Mouse (Mus musculus): ENCODE results near the gene Sox30. TPM values are rescaled to one million over a fixed set of nuclear protein-coding genes. Genes with fewer than 3 reads are reported as not detected.

Sox30 gene
- polyA plus RNA-seq, 1 experiment from 2014 or later: 0.30 TPM

GRCm38 (mm10) chr11:46021850-46022249 is 41.7 kb downstream of the Sox30 start:
- Histone ChIP-seq H3K9ac (ENCODE audit: low read length) (no peak overlapping the region), H3K4me1 (ENCODE audit: control insufficient read depth in 2 of 2, insufficient read depth in 2 of 2, low read length in 2 of 2) (peaks cover 2% of the 10 kb centered on the region in 2 experiments; a peak in 1 of 4 replicates), H3K27ac (replicated peaks in 1 of 2; ENCODE audit: control insufficient read depth in 1 of 2, insufficient read depth in 1 of 2, low read depth in 2 of 2, low read length in 2 of 2) (no peak overlapping the region), H3K27me3 (ENCODE audit: control insufficient read depth, insufficient read depth, low read length) (no peaks in the 10 kb centered on the region), H3K4me2 (ENCODE audit: low read length) (no peak overlapping the region), H3K36me3 (ENCODE audit: control insufficient read depth, insufficient read depth, low read length) (no peaks in the 10 kb centered on the region), H3K9me3 (ENCODE audit: control insufficient read depth, low read length) (no peaks in the 10 kb centered on the region), H3K4me3 (ENCODE audit: control insufficient read depth in 1 of 2, insufficient read depth in 1 of 2, low read depth in 1 of 2, low read length in 2 of 2) (no peak overlapping the region)
- ATAC-seq (ENCODE audit: insufficient number of reproducible peaks, insufficient read depth, low FRiP score, low read depth): no peak

- H3K4me2 ChIP-seq (ENCODE audit: low read length): no peak overlapping the region
- 60% methylated on average over 6 of the region's 6 CpGs for WGBS
Measured at GRCm38 (mm10) chr11:46022983-46023382, 42.9 kb downstream of the Sox30 start.

GRCm38 (mm10) chr11:46025962-46026392 is 45.9 kb downstream of the Sox30 start:
- Histone ChIP-seq H3K4me3 (ENCODE audit: control insufficient read depth in 1 of 2, insufficient read depth in 1 of 2, low read depth in 1 of 2, low read length in 2 of 2) (no peak overlapping the region), H3K9ac (ENCODE audit: low read length) (no peak overlapping the region), H3K4me2 (ENCODE audit: low read length) (no peak overlapping the region), H3K36me3 (ENCODE audit: control insufficient read depth, insufficient read depth, low read length) (no peaks in the 10 kb centered on the region), H3K4me1 (ENCODE audit: control insufficient read depth in 2 of 2, insufficient read depth in 2 of 2, low read length in 2 of 2) (peaks cover 8% of the 10 kb centered on the region in 2 experiments), H3K9me3 (ENCODE audit: control insufficient read depth, low read length) (no peaks in the 10 kb centered on the region), H3K27me3 (ENCODE audit: control insufficient read depth, insufficient read depth, low read length) (no peaks in the 10 kb centered on the region), H3K27ac (replicated peaks in 1 of 2; ENCODE audit: control insufficient read depth in 1 of 2, insufficient read depth in 1 of 2, low read depth in 2 of 2, low read length in 2 of 2) (peak overlapping the region in 1 of 2 experiments; percentile 39; a peak in 1 of 4 replicates)
- 42% methylated on average over 7 of the region's 7 CpGs for WGBS
- ATAC-seq (ENCODE audit: insufficient number of reproducible peaks, insufficient read depth, low FRiP score, low read depth): no peak

More at GRCm38 (mm10) chr11:46022983-46023382, 42.9 kb downstream of the Sox30 start:
- no peak for ATAC-seq (ENCODE audit: insufficient number of reproducible peaks, insufficient read depth, low FRiP score, low read depth)
- Histone ChIP-seq H3K9me3 (ENCODE audit: control insufficient read depth, low read length) (no peaks in the 10 kb centered on the region), H3K4me1 (ENCODE audit: control insufficient read depth in 2 of 2, insufficient read depth in 2 of 2, low read length in 2 of 2) (peaks cover 0 to 2% of the 10 kb centered on the region in 2 experiments; a peak in 1 of 4 replicates), H3K9ac (ENCODE audit: low read length) (no peak overlapping the region), H3K27ac (replicated peaks in 1 of 2; ENCODE audit: control insufficient read depth in 1 of 2, insufficient read depth in 1 of 2, low read depth in 2 of 2, low read length in 2 of 2) (no peak overlapping the region), H3K36me3 (ENCODE audit: control insufficient read depth, insufficient read depth, low read length) (no peaks in the 10 kb centered on the region), H3K27me3 (ENCODE audit: control insufficient read depth, insufficient read depth, low read length) (no peaks in the 10 kb centered on the region), H3K4me3 (ENCODE audit: control insufficient read depth in 1 of 2, insufficient read depth in 1 of 2, low read depth in 1 of 2, low read length in 2 of 2) (no peak overlapping the region)

GRCm38 (mm10) chr11:46027952-46028814 is 48.1 kb downstream of the Sox30 start:
- no peaks in the 10 kb centered on the region for H3K9me3 ChIP-seq (ENCODE audit: control insufficient read depth, low read length)
- no peak overlapping the region for H3K9ac ChIP-seq (ENCODE audit: low read length)
- WGBS: 86% methylated on average over 6 of the region's 6 CpGs
- peaks cover 8% of the 10 kb centered on the region in 2 experiments for H3K4me1 ChIP-seq (ENCODE audit: control insufficient read depth in 2 of 2, insufficient read depth in 2 of 2, low read length in 2 of 2)
- H3K4me2 ChIP-seq (ENCODE audit: low read length): no peak overlapping the region
- no peaks in the 10 kb centered on the region for H3K36me3 ChIP-seq (ENCODE audit: control insufficient read depth, insufficient read depth, low read length)
- H3K27ac ChIP-seq (replicated peaks in 1 of 2; ENCODE audit: control insufficient read depth in 1 of 2, insufficient read depth in 1 of 2, low read depth in 2 of 2, low read length in 2 of 2): no peak overlapping the region
- H3K4me3 ChIP-seq (ENCODE audit: control insufficient read depth in 1 of 2, insufficient read depth in 1 of 2, low read depth in 1 of 2, low read length in 2 of 2): no peak overlapping the region
- ATAC-seq (ENCODE audit: insufficient number of reproducible peaks, insufficient read depth, low FRiP score, low read depth): no peak
- H3K27me3 ChIP-seq (ENCODE audit: control insufficient read depth, insufficient read depth, low read length): no peaks in the 10 kb centered on the region

- no peak for ATAC-seq (ENCODE audit: insufficient number of reproducible peaks, insufficient read depth, low FRiP score, low read depth)
- H3K4me2 ChIP-seq (ENCODE audit: low read length): no peak overlapping the region
- no peaks in the 10 kb centered on the region for H3K9me3 ChIP-seq (ENCODE audit: control insufficient read depth, low read length)
- no peaks in the 10 kb centered on the region for H3K36me3 ChIP-seq (ENCODE audit: control insufficient read depth, insufficient read depth, low read length)
- no peaks in the 10 kb centered on the region for H3K27me3 ChIP-seq (ENCODE audit: control insufficient read depth, insufficient read depth, low read length)
- peaks cover 8% of the 10 kb centered on the region in 2 experiments for H3K4me1 ChIP-seq (ENCODE audit: control insufficient read depth in 2 of 2, insufficient read depth in 2 of 2, low read length in 2 of 2)
- no peak overlapping the region for H3K4me3 ChIP-seq (ENCODE audit: control insufficient read depth in 1 of 2, insufficient read depth in 1 of 2, low read depth in 1 of 2, low read length in 2 of 2)
- peak overlapping the region in 1 of 2 experiments; percentile 45; a peak in 2 of 4 replicates for H3K27ac ChIP-seq (replicated peaks in 1 of 2; ENCODE audit: control insufficient read depth in 1 of 2, insufficient read depth in 1 of 2, low read depth in 2 of 2, low read length in 2 of 2)
- 5% methylated on average over 2 of the region's 2 CpGs for WGBS
- H3K9ac ChIP-seq (ENCODE audit: low read length): no peak overlapping the region
Measured at GRCm38 (mm10) chr11:46029485-46029884, 49.4 kb downstream of the Sox30 start.

- Histone ChIP-seq H3K4me2 (ENCODE audit: low read length) (no peak overlapping the region), H3K9me3 (ENCODE audit: control insufficient read depth, low read length) (no peaks in the 10 kb centered on the region), H3K4me1 (ENCODE audit: control insufficient read depth in 2 of 2, insufficient read depth in 2 of 2, low read length in 2 of 2) (peaks cover 8% of the 10 kb centered on the region in 2 experiments), H3K9ac (ENCODE audit: low read length) (no peak overlapping the region), H3K27ac (replicated peaks in 1 of 2; ENCODE audit: control insufficient read depth in 1 of 2, insufficient read depth in 1 of 2, low read depth in 2 of 2, low read length in 2 of 2) (no peak overlapping the region), H3K36me3 (ENCODE audit: control insufficient read depth, insufficient read depth, low read length) (no peaks in the 10 kb centered on the region), H3K27me3 (ENCODE audit: control insufficient read depth, insufficient read depth, low read length) (no peaks in the 10 kb centered on the region), H3K4me3 (ENCODE audit: control insufficient read depth in 1 of 2, insufficient read depth in 1 of 2, low read depth in 1 of 2, low read length in 2 of 2) (no peak overlapping the region)
- ATAC-seq (ENCODE audit: insufficient number of reproducible peaks, insufficient read depth, low FRiP score, low read depth): no peak
- WGBS: 87% methylated on average over 2 of the region's 2 CpGs
Measured at GRCm38 (mm10) chr11:46030026-46030425, 49.9 kb downstream of the Sox30 start.

GRCm38 (mm10) chr11:46031470-46031869 is 51.4 kb downstream of the Sox30 start:
- ATAC-seq (ENCODE audit: insufficient number of reproducible peaks, insufficient read depth, low FRiP score, low read depth): no peak
- Histone ChIP-seq H3K4me1 (ENCODE audit: control insufficient read depth in 2 of 2, insufficient read depth in 2 of 2, low read length in 2 of 2) (peaks cover 6 to 8% of the 10 kb centered on the region in 2 experiments), H3K36me3 (ENCODE audit: control insufficient read depth, insufficient read depth, low read length) (no peaks in the 10 kb centered on the region), H3K4me2 (ENCODE audit: low read length) (no peak overlapping the region), H3K9me3 (ENCODE audit: control insufficient read depth, low read length) (no peaks in the 10 kb centered on the region), H3K27ac (replicated peaks in 1 of 2; ENCODE audit: control insufficient read depth in 1 of 2, insufficient read depth in 1 of 2, low read depth in 2 of 2, low read length in 2 of 2) (no peak overlapping the region), H3K9ac (ENCODE audit: low read length) (no peak overlapping the region), H3K4me3 (ENCODE audit: control insufficient read depth in 1 of 2, insufficient read depth in 1 of 2, low read depth in 1 of 2, low read length in 2 of 2) (no peak overlapping the region), H3K27me3 (ENCODE audit: control insufficient read depth, insufficient read depth, low read length) (no peaks in the 10 kb centered on the region)
- WGBS: 69% methylated on average over 3 of the region's 3 CpGs
